Mouse (Mus musculus) embryonic facial prominence, embryonic 10.5 days (tissue): ENCODE measurements at regions not wholly inside any gene's neighbourhood (a gene's known extent, or its start where the extent isn't known, plus 50 kb on each side); places are given as distances from the start of the nearest gene placed in this dataset.

Experiments
- DNase-seq: peaks from one replicate; pipeline ENCODE4 v3.0.0-alpha.2; 2017; ENCODE audit warnings: low spot score
- H3K27ac ChIP-seq: fragments of 300-500 bp; sonication (generic); replicated peaks from 2 replicates; pipeline ENCODE4 v1.5.1; 2016; ENCODE audit warnings: mild to moderate bottlenecking
- H3K27me3 ChIP-seq: fragments of 300-500 bp; sonication (generic); replicated peaks from 2 replicates; pipeline ENCODE4 v1.6.1; 2016; ENCODE audit warnings: low read depth, mild to moderate bottlenecking; ENCODE audit not compliant: poor library complexity, severe bottlenecking
- H3K36me3 ChIP-seq: fragments of 300-500 bp; sonication (generic); replicated peaks from 2 replicates; pipeline ENCODE4 v1.6.1; 2016; ENCODE audit warnings: mild to moderate bottlenecking, moderate library complexity
- H3K4me1 ChIP-seq: fragments of 300-500 bp; sonication (generic); 2 replicates; pipeline ENCODE4 v1.6.1; 2016
- H3K4me3 ChIP-seq: fragments of 300-500 bp; sonication (generic); 2 replicates; pipeline ENCODE4 v1.5.1; 2016; ENCODE audit warnings: mild to moderate bottlenecking, moderate library complexity
- H3K9me3 ChIP-seq: fragments of 300-500 bp; sonication (generic); 2 replicates; pipeline ENCODE4 v1.6.1; 2016; ENCODE audit warnings: mild to moderate bottlenecking
- WGBS: fragments of 180-500 bp; shearing (Covaris S2); methylation state at CpG from one replicate; pipeline ENCODE4 v1.1.7; 2016; 5-methylcytosine and 5-hydroxymethylcytosine counted together

GRCm38 (mm10) chr8:10899581-10900155 is 108.6 kb downstream of the Irs2 start:
- DNase-seq = peak; percentile 30
- no peaks in the 10 kb centered on the region for H3K9me3 ChIP-seq
- 6% methylated on average over 17 of the region's 17 CpGs for WGBS
- peaks cover 33% of the 10 kb centered on the region for H3K27me3 ChIP-seq
- peaks cover 37% of the 10 kb centered on the region for H3K4me1 ChIP-seq
- H3K4me3 ChIP-seq = peak overlapping the region; percentile 39
- H3K36me3 ChIP-seq = no peaks in the 10 kb centered on the region
- H3K27ac ChIP-seq = peak overlapping the region; percentile 82

GRCm38 (mm10) chr8:10898562-10899527 is 109.4 kb downstream of the Irs2 start:
- peak overlapping the region; percentile 39 for H3K4me3 ChIP-seq
- peaks cover 37% of the 10 kb centered on the region for H3K4me1 ChIP-seq
- WGBS = 10% methylated on average over 16 of the region's 16 CpGs
- H3K9me3 ChIP-seq = no peaks in the 10 kb centered on the region
- DNase-seq = no peak
- peaks cover 32% of the 10 kb centered on the region for H3K27me3 ChIP-seq
- no peaks in the 10 kb centered on the region for H3K36me3 ChIP-seq
- peak overlapping the region; percentile 82 for H3K27ac ChIP-seq

DNA sequence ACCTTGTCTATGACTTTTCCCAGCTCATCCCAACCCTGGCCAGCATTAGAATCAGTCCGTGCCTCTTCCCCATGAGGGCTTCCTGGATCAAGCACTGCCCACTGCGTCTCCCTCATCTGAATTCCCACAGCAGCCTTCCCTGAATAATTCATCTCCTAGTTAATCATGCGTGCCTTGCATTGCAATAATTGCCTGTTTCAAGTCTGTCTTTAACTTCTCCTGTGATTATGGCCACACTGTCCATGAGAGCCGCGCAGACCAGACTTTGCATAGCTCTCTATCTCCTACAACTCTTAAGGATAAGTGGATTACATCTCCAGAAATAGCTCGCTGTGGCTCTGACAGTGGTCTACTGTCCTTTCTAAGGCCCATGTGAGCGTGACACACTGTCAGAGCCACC is 110.7 kb downstream of the Irs2 start:
- no peak for DNase-seq
- no peak overlapping the region for H3K4me3 ChIP-seq
- peaks cover 37% of the 10 kb centered on the region for H3K4me1 ChIP-seq
- peaks cover 33% of the 10 kb centered on the region for H3K27me3 ChIP-seq
- H3K9me3 ChIP-seq = no peaks in the 10 kb centered on the region
- H3K36me3 ChIP-seq = no peaks in the 10 kb centered on the region
- no peak overlapping the region for H3K27ac ChIP-seq
- WGBS = 77% methylated on average over 7 of the region's 7 CpGs

- no peak overlapping the region for H3K27ac ChIP-seq
- no peaks in the 10 kb centered on the region for H3K36me3 ChIP-seq
- WGBS = 69% methylated on average over 2 of the region's 2 CpGs
- no peaks in the 10 kb centered on the region for H3K9me3 ChIP-seq
- H3K4me3 ChIP-seq = no peak overlapping the region
- H3K27me3 ChIP-seq = peaks cover 27% of the 10 kb centered on the region
- peaks cover 28% of the 10 kb centered on the region for H3K4me1 ChIP-seq
- no peak for DNase-seq
These were observed 113.1 kb downstream of the Irs2 start for GRCm38 (mm10) chr8:10895178-10895577.

DNA sequence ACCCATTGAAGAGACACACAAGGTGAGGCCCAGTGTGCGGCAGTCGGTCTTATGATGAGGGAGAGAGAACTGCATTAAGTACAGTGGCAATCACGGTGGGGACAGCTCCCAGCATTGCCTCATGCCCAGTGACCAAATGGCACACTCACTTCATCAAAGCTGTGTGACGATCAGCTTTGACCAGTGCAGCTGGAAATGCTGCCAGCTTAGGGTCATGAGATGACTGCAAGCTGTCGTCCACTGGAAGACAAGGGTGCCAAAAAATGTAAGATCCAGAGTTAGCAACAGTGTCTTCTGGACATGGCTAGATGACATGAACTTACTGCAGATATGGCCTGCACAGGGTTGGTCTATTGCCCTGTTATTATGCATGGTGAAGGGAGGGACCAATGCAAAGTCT is 114.0 kb downstream of the Irs2 start:
- Histone ChIP-seq H3K27ac (no peak overlapping the region), H3K9me3 (no peaks in the 10 kb centered on the region), H3K36me3 (no peaks in the 10 kb centered on the region), H3K4me1 (peaks cover 20% of the 10 kb centered on the region), H3K27me3 (peaks cover 27% of the 10 kb centered on the region), H3K4me3 (no peak overlapping the region)
- DNase-seq = no peak
- 84% methylated on average over 5 of the region's 5 CpGs for WGBS

GRCm38 (mm10) chr8:10893709-10894108 is 114.5 kb downstream of the Irs2 start:
- no peaks in the 10 kb centered on the region for H3K9me3 ChIP-seq

DNA sequence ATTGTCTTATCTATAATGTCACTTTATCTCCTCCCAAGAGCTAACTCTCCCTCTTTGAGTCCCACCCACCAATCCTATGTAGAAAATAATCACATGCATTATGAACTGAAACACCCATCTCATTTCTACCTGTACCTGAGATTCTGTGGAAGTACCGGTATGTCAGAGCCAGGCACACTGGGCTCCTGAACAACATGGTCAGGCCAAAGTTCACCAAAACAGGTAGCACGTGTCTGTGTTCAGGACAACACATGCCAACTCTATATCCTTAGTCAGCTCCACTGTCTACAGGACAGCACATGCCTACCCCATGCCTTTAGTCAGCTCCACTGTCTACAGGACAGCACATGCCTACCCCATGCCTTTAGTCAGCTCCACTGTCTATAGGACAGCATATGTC is 116.4 kb downstream of the Irs2 start:
- H3K4me1 ChIP-seq = no peaks in the 10 kb centered on the region
- no peak for DNase-seq
- WGBS = 92% methylated on average over 2 of the region's 2 CpGs
- H3K9me3 ChIP-seq = no peaks in the 10 kb centered on the region
- H3K36me3 ChIP-seq = no peaks in the 10 kb centered on the region
- H3K27ac ChIP-seq = no peak overlapping the region
- no peak overlapping the region for H3K4me3 ChIP-seq
- peaks cover 32% of the 10 kb centered on the region for H3K27me3 ChIP-seq

More at GRCm38 (mm10) chr8:10893709-10894108, 114.5 kb downstream of the Irs2 start:
- Histone ChIP-seq H3K27me3 (peaks cover 27% of the 10 kb centered on the region), H3K27ac (no peak overlapping the region), H3K4me1 (peaks cover 14% of the 10 kb centered on the region), H3K4me3 (no peak overlapping the region), H3K36me3 (no peaks in the 10 kb centered on the region)
- no peak for DNase-seq
- 75% methylated on average over 5 of the region's 5 CpGs for WGBS

- no peak overlapping the region for H3K27ac ChIP-seq
- no peaks in the 10 kb centered on the region for H3K9me3 ChIP-seq
- H3K4me3 ChIP-seq = no peak overlapping the region
- H3K4me1 ChIP-seq = no peaks in the 10 kb centered on the region
- 87% methylated on average over 5 of the region's 5 CpGs for WGBS
- peaks cover 28% of the 10 kb centered on the region for H3K27me3 ChIP-seq
- no peak for DNase-seq
- H3K36me3 ChIP-seq = no peaks in the 10 kb centered on the region
These were observed 116.8 kb downstream of the Irs2 start for GRCm38 (mm10) chr8:10891440-10891839.

- 93% methylated on average over 3 of the region's 3 CpGs for WGBS
- H3K27ac ChIP-seq = no peak overlapping the region
- H3K4me1 ChIP-seq = no peaks in the 10 kb centered on the region
- H3K4me3 ChIP-seq = no peak overlapping the region
- H3K9me3 ChIP-seq = no peaks in the 10 kb centered on the region
- no peaks in the 10 kb centered on the region for H3K36me3 ChIP-seq
- no peak for DNase-seq
- peaks cover 21% of the 10 kb centered on the region for H3K27me3 ChIP-seq
These were observed 122.8 kb downstream of the Irs2 start for GRCm38 (mm10) chr8:10885452-10885851.

DNA sequence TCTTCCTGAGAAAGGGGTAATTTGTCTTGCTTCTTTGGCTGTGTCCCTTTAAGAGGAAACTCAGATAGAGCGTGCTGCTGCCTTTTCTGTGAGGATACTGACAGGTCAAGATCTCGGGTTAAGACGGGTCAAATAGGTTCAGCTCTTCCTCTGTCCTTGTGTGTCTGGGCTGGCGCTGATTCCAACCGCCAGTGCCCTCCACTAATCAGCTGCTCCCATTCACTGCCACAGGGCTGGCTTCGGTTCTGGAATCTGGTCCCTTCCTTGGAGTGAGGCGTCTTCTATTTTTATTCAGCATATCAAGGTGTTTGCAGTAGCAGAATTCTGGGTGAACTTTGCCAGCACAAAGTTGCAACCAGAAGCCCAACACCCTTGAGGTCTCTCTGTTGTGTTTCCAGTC is 124.8 kb downstream of the Irs2 start:
- H3K27me3 ChIP-seq = peaks cover 32% of the 10 kb centered on the region
- no peaks in the 10 kb centered on the region for H3K4me1 ChIP-seq
- no peak overlapping the region for H3K27ac ChIP-seq
- no peak overlapping the region for H3K4me3 ChIP-seq
- no peaks in the 10 kb centered on the region for H3K36me3 ChIP-seq
- 45% methylated on average over 7 of the region's 7 CpGs for WGBS
- no peaks in the 10 kb centered on the region for H3K9me3 ChIP-seq
- no peak for DNase-seq

GRCm38 (mm10) chr8:10882381-10882780 is 125.9 kb downstream of the Irs2 start:
- Histone ChIP-seq H3K9me3 (no peaks in the 10 kb centered on the region), H3K36me3 (no peaks in the 10 kb centered on the region), H3K27ac (no peak overlapping the region), H3K4me1 (no peaks in the 10 kb centered on the region), H3K4me3 (no peak overlapping the region), H3K27me3 (peaks cover 29% of the 10 kb centered on the region; the same call in 1 of the 2 replicates)
- WGBS = 84% methylated on average over 5 of the region's 5 CpGs
- no peak for DNase-seq

DNA sequence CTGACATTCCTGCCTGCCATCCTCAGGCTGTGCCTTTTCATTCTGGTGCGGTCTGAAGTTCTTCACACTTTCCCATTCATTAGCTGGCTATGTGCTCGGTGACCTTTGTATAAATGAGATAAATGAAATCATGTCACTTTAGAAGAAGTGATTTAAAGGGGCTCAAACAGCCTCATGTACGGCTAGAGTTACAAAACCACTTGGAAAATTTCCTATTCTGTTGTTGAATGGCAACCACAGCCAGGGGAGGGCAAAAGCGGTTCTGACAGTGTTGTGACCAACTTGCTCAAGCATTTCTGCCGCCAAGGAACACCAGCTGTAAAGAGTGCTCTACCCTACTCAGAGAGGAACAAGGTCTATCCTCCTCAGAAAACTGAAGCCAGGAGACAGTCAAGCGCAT is 128.4 kb downstream of the Irs2 start:
- Histone ChIP-seq H3K27ac (no peak overlapping the region), H3K36me3 (no peaks in the 10 kb centered on the region), H3K27me3 (peaks cover 35% of the 10 kb centered on the region; the same call in 1 of the 2 replicates), H3K9me3 (no peaks in the 10 kb centered on the region), H3K4me1 (no peaks in the 10 kb centered on the region), H3K4me3 (no peak overlapping the region)
- WGBS = 73% methylated on average over 6 of the region's 6 CpGs
- DNase-seq = no peak
